Mouse (Mus musculus) spleen, adult 2 months (tissue): Measurements from ENCODE around the gene Utp20. TPM values are rescaled to one million over a fixed set of nuclear protein-coding genes. Genes with fewer than 3 reads are reported as not detected.

Experiments used
- DNase-seq, 2 experiments: peaks; one replicate each; pipeline versions ENCODE4 v3.0.0 to v3.0.0-alpha.2; 2012 to 2021; ENCODE audit warnings: low spot score in 2 of 2, low read depth in 1 of 2
- H3K27ac ChIP-seq: fragments of 200-500 bp; 2 replicates; pipeline ENCODE4 v1.5.1; 2012; ENCODE audit warnings: low read length, inconsistent platforms; ENCODE audit not compliant: insufficient read depth
- H3K27me3 ChIP-seq: fragments of 200-500 bp; 2 replicates; pipeline ENCODE4 v1.6.1; 2012; ENCODE audit warnings: mild to moderate bottlenecking, moderate library complexity, low read length, inconsistent platforms; ENCODE audit not compliant: control insufficient read depth, insufficient read depth
- H3K36me3 ChIP-seq: fragments of 200-500 bp; 2 replicates; pipeline ENCODE4 v1.6.1; 2012; ENCODE audit warnings: mild to moderate bottlenecking, low read length, inconsistent platforms; ENCODE audit not compliant: control insufficient read depth, insufficient read depth
- H3K4me1 ChIP-seq: fragments of 200-500 bp; 2 replicates; pipeline ENCODE4 v1.6.1; 2011; ENCODE audit warnings: inconsistent platforms; ENCODE audit not compliant: control insufficient read depth, insufficient read depth, insufficient read length
- H3K4me3 ChIP-seq: fragments of 200-500 bp; 2 replicates; pipeline ENCODE4 v1.5.1; 2011; ENCODE audit warnings: mild to moderate bottlenecking, inconsistent platforms; ENCODE audit not compliant: insufficient read depth, insufficient read length; ENCODE audit errors: extremely low read depth
- CTCF ChIP-seq: fragments of 200-500 bp; IDR thresholded peaks from 2 replicates; pipeline ENCODE4 v1.5.1; 2011; ENCODE audit warnings: mild to moderate bottlenecking, inconsistent platforms; ENCODE audit not compliant: insufficient read depth, insufficient read length, insufficient replicate concordance; ENCODE audit errors: extremely low read depth
- POLR2A ChIP-seq: fragments of 200-500 bp; IDR thresholded peaks from 2 replicates; pipeline ENCODE4 v1.6.1; 2011; ENCODE audit warnings: low read depth, low read length, inconsistent platforms
- WGBS: fragments of 180-500 bp; shearing (Covaris S2); methylation state at CpG from one replicate; pipeline ENCODE4 v1.1.7; 2018; 5-methylcytosine and 5-hydroxymethylcytosine counted together
- polyA plus RNA-seq: library from polyadenylated mRNA; depleted of rRNA; stranded (reverse); fragments of >200 nt; gene quantifications from 2 replicates; pipeline ENCODE4 v1.2.3, GENCODE M21; 2012

Utp20 gene
- polyA plus RNA-seq, 1 experiment: 4.2 TPM

DNA sequence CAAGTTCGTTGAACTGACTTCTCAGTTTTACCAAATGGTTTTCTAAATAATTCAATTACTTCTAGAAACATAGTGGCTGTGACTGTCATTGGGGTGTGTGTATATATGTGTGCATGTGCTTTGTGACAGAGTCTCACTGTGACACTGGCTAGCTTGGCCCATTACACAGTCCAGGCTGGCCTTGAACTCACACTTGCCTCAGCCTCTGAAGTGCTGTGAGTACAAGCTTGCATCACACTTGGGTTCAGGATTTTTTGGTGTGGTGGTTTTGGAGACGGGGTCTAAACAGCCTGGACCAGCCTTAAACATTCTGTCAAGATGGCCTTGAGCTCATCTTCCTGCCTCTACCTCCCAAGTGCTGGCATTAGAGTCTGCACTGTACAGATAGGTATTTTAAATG lies 11.3 kb downstream of the Utp20 start:
- no peak for DNase-seq
- TF ChIP-seq CTCF: no peak
- TF ChIP-seq POLR2A: no peak
- H3K4me1 ChIP-seq: no peaks in the 10 kb centered on the region
- H3K27me3 ChIP-seq: no peaks in the 10 kb centered on the region
- H3K27ac ChIP-seq: no peak overlapping the region
- H3K36me3 ChIP-seq: peaks cover 39% of the 10 kb centered on the region
- H3K4me3 ChIP-seq: no peak overlapping the region
- 83% methylated on average over 2 of the region's 2 CpGs for WGBS

DNA sequence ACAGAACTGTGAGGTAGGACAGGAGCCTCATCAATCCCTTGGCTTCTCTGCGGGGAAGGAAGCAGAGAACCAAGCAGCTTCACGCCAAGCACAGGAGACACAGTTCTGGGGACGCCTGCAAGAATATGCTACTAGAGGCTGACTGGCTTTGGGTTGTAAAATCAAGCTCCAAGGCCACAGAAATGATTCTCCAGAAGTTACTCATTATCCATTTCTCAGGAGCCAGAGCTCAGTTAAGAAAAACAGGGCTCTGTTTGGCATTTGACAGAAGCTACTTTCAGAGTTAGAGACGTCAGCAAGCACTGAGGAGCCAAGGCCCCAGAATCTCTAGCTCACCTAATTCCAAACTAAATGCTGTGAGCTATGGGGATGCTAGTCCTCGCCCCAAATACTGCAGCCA lies 14.9 kb downstream of the Utp20 start:
- TF ChIP-seq POLR2A: no peak
- TF ChIP-seq CTCF: no peak
- Histone ChIP-seq H3K27me3 (no peaks in the 10 kb centered on the region), H3K4me1 (no peaks in the 10 kb centered on the region), H3K27ac (no peak overlapping the region), H3K4me3 (no peak overlapping the region), H3K36me3 (peaks cover 42% of the 10 kb centered on the region)
- no peak for DNase-seq
- 91% methylated on average over 5 of the region's 5 CpGs for WGBS

- H3K4me1 ChIP-seq: peaks cover 4% of the 10 kb centered on the region; the same call in 1 of the 2 replicates
- peaks cover 15% of the 10 kb centered on the region for H3K36me3 ChIP-seq
- DNase-seq: peak; percentile 25 to 28
- WGBS: 47% methylated on average over 3 of the region's 3 CpGs
- no peak overlapping the region for H3K27ac ChIP-seq
- H3K27me3 ChIP-seq: no peaks in the 10 kb centered on the region
- TF ChIP-seq POLR2A (no peak), CTCF (no peak)
- H3K4me3 ChIP-seq: no peak overlapping the region
These were observed 24.4 kb downstream of the Utp20 start for GRCm38 (mm10) chr10:88802236-88802635.

DNA sequence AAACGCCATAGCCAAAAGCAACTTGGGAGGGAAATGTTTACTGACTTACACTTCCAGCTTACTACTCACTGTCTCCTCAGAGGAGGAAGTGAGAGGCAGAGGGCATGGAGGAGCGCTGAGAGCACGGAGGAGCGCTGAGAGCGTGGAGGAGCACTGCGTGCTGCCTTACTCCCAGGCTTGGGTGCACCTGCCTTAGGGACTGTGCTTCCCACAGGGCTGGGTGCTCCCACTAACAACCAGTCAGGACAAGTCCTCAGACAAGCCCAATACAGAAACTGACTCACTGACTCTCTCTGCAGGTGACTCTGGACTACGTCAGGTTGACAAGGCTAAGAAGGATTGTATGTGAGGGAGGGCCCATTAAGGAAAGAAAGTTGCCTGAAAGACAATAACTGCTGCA lies 27.2 kb downstream of the Utp20 start:
- no peak overlapping the region for H3K27ac ChIP-seq
- DNase-seq: peak in 1 of 2 experiments; percentile 13
- H3K4me1 ChIP-seq: peaks cover 4% of the 10 kb centered on the region; the same call in 1 of the 2 replicates
- H3K27me3 ChIP-seq: no peaks in the 10 kb centered on the region
- no peak overlapping the region for H3K4me3 ChIP-seq
- WGBS: 88% methylated on average over 7 of the region's 7 CpGs
- peaks cover 9% of the 10 kb centered on the region for H3K36me3 ChIP-seq
- TF ChIP-seq CTCF: no peak
- TF ChIP-seq POLR2A: no peak

GRCm38 (mm10) chr10:88797452-88797851 lies 29.2 kb downstream of the Utp20 start:
- H3K4me3 ChIP-seq: no peak overlapping the region
- H3K27ac ChIP-seq: no peak overlapping the region
- no peaks in the 10 kb centered on the region for H3K27me3 ChIP-seq
- peaks cover 9% of the 10 kb centered on the region for H3K36me3 ChIP-seq
- no peak for DNase-seq
- TF ChIP-seq POLR2A: no peak
- TF ChIP-seq CTCF: no peak
- H3K4me1 ChIP-seq: peaks cover 4% of the 10 kb centered on the region; the same call in 1 of the 2 replicates

DNA sequence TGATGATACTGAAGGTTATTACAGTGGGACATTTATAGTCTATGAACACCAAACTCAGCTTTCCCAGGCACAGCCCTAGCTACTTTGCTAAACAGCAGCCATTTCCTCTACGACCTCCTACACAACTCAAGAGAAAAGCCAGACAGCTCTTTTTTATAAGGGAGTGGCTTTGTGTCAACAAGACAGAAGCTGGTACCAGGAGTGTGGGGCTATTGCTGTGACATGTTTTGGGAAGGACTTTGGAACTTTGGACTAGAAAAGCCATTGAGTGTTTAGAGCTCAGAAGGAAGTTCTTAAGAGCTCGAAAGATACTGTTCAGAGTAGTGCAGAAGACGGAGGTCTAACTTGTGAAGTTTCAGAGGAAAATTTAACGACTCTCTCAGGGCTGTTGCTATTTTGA lies 29.7 kb downstream of the Utp20 start:
- DNase-seq: no peak
- H3K36me3 ChIP-seq: peaks cover 9% of the 10 kb centered on the region
- TF ChIP-seq CTCF: no peak
- no peak for TF ChIP-seq POLR2A
- H3K4me3 ChIP-seq: no peak overlapping the region
- H3K27me3 ChIP-seq: no peaks in the 10 kb centered on the region
- 0 out of 2 replicates have a peak, but pooled peaks cover 3% of the 10 kb centered on the region for H3K4me1 ChIP-seq
- WGBS: 95% methylated on average over 4 of the region's 4 CpGs
- H3K27ac ChIP-seq: no peak overlapping the region

DNA sequence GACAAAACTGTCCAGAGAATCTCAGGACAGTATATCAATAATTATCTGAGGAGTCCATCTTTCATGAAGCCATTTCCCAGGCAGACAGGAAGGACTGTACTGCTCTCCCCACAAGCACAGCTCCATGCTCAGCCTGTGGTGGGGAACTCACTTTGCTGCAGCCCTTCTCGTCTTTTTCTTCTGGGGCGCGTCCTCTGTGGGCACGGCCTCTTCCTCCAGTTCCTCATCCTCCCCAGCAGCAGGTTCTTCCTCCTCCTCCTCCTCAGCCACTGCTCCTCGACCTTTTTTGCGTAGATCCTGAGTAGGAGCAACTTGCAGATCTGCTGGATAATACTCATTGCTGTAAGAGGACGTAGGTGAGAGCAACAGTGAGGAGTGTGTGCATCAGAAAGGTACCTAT lies 31.4 kb downstream of the Utp20 start:
- no peak for DNase-seq
- TF ChIP-seq POLR2A (no peak), CTCF (no peak)
- H3K4me1 ChIP-seq: no peaks in the 10 kb centered on the region
- H3K4me3 ChIP-seq: no peak overlapping the region
- no peak overlapping the region for H3K27ac ChIP-seq
- peaks cover 15% of the 10 kb centered on the region for H3K36me3 ChIP-seq
- 77% methylated on average over 7 of the region's 7 CpGs for WGBS
- H3K27me3 ChIP-seq: no peaks in the 10 kb centered on the region

DNA sequence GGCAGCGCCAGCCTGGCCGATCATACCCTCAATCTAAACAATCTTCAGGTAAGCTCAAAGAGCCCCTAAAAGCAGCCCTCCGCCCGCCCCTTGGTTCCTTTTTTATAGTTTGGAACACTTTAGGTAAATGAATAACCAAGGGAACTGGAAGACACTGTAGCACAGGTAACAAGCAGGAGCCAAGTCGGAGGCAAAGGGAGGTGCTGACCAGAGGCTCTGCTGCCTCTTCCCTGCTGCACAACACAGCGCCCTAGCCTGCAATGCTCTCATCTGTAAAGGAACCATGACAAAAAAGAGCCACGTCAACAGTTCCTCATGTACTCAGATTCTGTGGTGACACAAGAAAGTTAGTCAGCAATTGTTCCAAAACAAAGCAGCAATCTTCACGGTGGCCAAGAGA lies 32.0 kb downstream of the Utp20 start:
- no peak for TF ChIP-seq CTCF
- no peak for TF ChIP-seq POLR2A
- peaks cover 13% of the 10 kb centered on the region for H3K36me3 ChIP-seq
- no peak for DNase-seq
- 92% methylated on average over 8 of the region's 8 CpGs for WGBS
- no peak overlapping the region for H3K27ac ChIP-seq
- H3K4me1 ChIP-seq: no peaks in the 10 kb centered on the region
- H3K27me3 ChIP-seq: no peaks in the 10 kb centered on the region
- no peak overlapping the region for H3K4me3 ChIP-seq
